Mouse (Mus musculus): Measurements from ENCODE around the gene Pacs2. TPM values are rescaled to one million over a fixed set of nuclear protein-coding genes. Genes with fewer than 3 reads are reported as not detected.

Pacs2 gene
- total RNA-seq, 1 experiment from 2014 or later: 17.2 TPM

DNA sequence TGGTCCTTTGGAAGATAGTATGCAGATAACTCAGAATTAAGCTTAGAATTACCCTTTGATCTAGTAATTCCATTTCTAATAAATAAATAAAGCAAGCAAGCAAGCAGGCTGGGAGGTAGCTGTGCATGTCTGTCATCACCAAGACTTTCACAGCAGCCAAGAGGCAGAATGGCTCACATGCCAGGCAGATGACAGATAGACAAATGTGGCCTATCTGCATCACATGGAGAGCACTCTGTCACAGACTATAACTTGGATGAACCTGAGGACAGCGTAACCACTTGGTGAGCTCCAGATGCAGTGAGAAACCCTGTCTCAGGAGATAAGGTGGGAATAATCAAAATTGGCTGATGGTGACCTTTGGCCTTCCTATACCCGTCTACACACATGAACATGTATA, 20.8 kb downstream of the Pacs2 start:
- no peak for ATAC-seq (ENCODE audit: extremely low read depth, insufficient number of reproducible peaks, low FRiP score, poor library complexity, severe bottlenecking)

DNA sequence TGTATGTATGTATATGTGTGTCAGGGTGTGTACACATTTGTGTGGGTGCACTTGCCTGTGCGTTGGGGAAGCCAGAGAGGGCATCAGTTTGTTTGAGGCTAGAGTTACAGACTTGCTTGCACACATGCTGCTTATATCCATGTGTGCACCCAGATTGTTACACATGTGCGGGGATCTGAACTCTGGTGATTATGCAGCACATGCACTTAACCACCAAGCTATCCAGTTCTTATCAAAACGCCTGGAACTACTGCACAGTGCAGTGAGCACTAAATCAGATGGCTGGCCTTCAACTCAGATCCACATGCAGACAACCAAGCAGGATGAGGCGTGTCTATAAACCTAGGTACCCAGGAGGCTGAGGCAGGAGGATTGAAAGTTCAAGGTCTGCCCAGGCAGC, 22.7 kb downstream of the Pacs2 start:
- ATAC-seq (ENCODE audit: extremely low read depth, insufficient number of reproducible peaks, low FRiP score, poor library complexity, severe bottlenecking): no peak

GRCm38 (mm10) chr12:113038414-113038813, 24.1 kb downstream of the Pacs2 start:
- ATAC-seq (ENCODE audit: extremely low read depth, insufficient number of reproducible peaks, low FRiP score, poor library complexity, severe bottlenecking): no peak

DNA sequence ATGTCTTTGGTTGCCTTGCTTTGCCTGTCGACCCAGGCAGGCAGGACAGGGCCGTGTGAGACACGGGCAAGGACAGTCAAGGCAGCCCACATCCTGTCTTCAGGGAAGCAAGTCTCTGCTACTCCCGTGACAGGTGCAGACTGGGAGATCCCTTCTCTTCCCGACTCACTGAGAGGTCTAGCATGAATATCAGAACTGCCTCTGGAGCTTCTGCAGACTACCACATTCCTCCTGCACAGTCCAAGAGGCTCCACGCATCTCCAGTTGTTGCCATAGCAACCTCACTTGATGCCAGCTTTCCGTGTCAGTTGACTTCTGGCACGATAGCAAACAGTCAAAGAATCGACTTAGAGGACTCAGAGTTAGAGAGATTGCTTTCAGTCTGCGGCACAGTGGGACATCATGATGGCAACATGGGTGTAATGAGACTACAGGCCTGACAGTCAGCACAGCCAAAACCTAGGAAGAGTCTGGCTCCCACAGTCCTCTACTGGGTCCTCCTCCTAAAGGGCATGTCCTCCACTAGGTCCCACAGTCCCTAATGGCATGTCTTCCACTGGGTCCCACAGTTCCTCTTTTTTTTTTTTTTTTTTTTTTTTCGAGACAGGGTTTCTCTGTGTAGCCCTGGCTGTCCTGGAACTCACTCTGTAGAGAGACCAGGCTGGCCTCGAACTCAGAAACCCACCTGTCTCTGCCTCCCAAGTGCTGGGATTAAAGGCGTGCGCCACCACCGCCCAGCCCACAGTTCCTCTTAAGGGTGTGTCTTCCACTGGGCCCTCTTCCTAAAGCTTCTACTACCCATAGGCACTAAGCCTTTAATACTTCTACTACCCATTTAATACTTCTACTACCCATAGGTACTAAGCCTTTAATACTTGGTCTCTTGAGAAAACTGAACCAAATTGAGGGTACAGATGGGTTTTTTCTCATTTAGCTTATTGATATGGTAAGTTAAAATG, 27.5 kb downstream of the Pacs2 start:
- ATAC-seq (ENCODE audit: extremely low read depth, insufficient number of reproducible peaks, low FRiP score, poor library complexity, severe bottlenecking): no peak

GRCm38 (mm10) chr12:113042543-113042942, 28.2 kb downstream of the Pacs2 start:
- no peak for ATAC-seq (ENCODE audit: extremely low read depth, insufficient number of reproducible peaks, low FRiP score, poor library complexity, severe bottlenecking)

DNA sequence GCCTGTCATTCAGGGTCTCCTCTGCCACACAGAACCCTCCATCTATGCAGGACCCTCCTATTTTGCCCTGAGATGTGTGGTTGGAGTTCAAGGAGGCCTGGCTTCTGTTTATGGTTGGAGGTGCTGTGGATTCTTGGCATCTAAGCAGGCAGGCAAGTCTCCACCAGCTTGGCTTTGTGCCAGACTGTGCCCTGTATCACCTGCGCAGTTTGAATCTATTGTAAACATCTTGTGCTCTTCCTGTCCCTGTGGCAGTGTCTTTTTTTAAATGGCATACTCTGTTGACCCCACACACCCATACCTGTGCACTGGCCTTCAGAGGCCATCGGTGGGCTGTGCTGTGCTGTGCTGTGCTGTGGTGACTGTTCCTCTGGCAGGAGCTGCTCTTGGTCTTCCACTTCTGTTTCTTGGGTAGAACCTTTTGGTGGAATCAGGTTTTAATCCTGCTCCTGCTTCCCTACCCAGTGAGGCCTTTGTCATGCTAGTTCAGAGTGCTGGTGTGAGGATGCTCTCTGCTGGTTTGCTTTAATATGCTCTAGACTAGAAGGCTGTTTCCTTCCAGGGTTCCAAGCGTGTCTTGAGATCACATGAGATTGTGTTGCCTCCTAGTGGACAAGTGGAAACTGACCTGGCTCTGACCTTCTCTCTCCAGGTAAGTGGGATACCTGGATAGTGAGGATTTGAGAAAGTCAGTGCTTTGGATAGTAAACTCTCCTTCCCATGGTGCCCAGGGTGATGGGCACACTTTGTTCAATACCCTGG, 30.8 kb downstream of the Pacs2 start:
- ATAC-seq (ENCODE audit: extremely low read depth, insufficient number of reproducible peaks, low FRiP score, poor library complexity, severe bottlenecking): no peak

DNA sequence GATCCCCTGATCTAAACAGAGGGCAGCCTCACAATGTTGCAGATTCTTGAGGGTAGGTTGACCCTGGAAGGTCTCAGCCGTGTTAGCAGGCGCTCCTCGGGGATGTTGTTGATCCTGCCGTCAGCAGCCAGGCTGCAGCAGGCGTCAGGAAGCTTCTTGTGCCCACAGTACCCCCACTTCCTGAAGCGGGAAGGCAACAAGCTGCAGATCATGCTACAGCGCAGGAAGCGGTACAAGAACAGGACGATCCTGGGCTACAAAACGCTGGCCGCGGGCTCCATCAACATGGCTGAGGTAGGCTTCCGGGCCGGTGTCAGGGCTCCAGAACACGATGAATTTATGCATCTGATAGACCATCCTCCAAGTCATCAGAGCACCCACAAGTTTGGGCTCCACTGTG, 32.6 kb downstream of the Pacs2 start:
- ATAC-seq (ENCODE audit: extremely low read depth, insufficient number of reproducible peaks, low FRiP score, poor library complexity, severe bottlenecking): no peak

DNA sequence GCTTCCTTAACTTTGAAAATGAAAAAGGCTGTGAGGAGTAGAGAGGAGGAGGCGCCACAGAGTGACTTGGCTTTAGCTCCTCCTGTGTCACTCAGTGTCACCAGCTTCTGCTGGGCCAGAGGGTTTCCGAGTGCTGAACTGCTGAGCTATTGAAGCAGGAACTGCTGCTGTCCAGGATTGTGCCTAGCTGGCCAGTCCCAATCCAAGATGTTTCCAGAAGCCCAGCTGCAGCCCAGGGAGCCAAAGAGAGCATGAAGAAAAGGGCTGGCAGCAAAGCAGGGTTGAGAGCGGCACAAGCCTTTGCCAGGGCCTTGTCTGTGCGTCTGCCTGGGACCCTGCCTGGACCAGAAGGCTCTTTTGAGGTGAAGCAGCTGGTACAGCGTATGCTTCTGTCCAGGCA, 33.8 kb downstream of the Pacs2 start:
- ATAC-seq (ENCODE audit: extremely low read depth, insufficient number of reproducible peaks, low FRiP score, poor library complexity, severe bottlenecking): no peak

DNA sequence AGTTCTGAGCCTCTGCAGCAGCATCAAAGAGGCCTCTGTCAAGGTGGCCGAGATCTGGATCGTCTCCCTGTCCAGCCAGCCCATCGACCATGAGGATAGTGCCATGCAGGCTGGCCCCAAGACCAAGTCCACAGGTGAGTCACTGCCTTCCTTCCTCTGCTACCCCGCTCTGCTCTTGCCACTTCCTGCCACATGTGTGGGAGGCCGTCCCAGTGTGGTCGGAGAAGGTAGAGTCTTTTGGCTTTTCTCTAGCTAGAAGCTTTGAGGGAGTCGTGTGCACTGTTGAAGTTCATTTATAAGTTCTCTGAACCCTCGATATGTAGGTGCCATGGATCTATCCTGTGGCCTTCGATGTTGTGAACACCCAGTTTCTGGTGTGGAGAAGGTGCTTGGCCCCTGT, 35.5 kb downstream of the Pacs2 start:
- ATAC-seq (ENCODE audit: extremely low read depth, insufficient number of reproducible peaks, low FRiP score, poor library complexity, severe bottlenecking): 0 out of 2 replicates have a peak, but pooled peaks have one; percentile 4

DNA sequence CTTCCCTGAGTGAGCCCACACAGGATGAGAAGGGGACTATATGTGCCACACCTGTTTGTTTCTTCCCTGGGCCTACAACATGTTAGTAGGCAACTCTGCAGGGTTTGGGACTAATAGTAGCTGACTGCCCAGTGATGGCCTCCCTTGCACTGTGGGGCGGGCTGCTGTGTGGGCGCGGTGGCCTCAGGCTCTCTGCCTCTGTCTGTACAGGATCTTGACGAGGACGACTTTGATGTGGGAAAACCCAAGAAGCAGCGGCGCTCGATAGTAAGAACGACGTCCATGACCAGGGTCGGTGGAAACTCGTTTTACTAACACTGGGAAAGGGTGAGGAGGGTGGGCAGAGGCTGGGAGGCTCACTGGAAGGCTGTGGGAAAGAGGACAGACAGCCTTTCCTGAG, 36.4 kb downstream of the Pacs2 start:
- no peak for ATAC-seq (ENCODE audit: extremely low read depth, insufficient number of reproducible peaks, low FRiP score, poor library complexity, severe bottlenecking)

GRCm38 (mm10) chr12:113051628-113052403, 37.5 kb downstream of the Pacs2 start:
- no peak for ATAC-seq (ENCODE audit: extremely low read depth, insufficient number of reproducible peaks, low FRiP score, poor library complexity, severe bottlenecking)

DNA sequence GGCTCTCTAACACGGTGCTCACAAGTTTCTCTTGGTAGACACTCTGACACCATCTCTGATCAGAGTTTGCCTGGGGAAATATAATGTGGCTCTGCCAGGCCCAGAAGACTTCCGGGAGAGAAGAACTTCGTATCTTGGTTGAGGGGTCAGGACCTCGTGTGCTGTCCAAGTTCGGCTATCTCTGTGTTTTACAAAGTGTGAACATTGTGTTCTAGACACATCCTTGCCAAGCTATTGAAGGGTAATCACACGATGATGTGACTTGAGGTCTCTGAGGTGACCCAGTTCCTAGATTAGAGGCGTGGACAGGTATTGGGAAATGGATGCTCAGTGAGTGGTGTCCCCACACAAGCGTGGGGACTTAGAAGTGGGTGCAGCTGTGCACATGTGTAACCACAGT, 41.8 kb downstream of the Pacs2 start:
- no peak for ATAC-seq (ENCODE audit: extremely low read depth, insufficient number of reproducible peaks, low FRiP score, poor library complexity, severe bottlenecking)

DNA sequence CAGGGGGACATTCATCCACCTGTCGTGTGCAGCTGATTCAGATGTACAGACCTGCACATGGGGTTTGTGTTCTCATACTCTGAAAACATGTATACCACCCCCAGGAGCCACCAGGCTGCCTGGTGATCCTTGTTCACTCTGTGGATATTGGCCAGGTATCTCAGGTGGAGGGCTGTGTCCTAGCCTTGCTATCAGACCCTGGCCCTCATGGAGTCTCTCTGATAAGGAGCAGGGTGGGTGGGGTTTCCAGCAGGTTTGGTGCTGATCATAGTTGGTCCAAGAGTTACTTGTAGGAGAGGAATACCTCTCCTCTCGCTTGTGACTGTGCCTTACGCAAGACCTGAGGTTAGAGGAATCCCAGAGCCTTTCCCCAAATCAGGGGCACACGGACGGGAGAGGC, 45.9 kb downstream of the Pacs2 start:
- ATAC-seq (ENCODE audit: extremely low read depth, insufficient number of reproducible peaks, low FRiP score, poor library complexity, severe bottlenecking): no peak

GRCm38 (mm10) chr12:113061606-113062005, 47.3 kb downstream of the Pacs2 start:
- no peak for ATAC-seq (ENCODE audit: extremely low read depth, insufficient number of reproducible peaks, low FRiP score, poor library complexity, severe bottlenecking)

- ATAC-seq (ENCODE audit: extremely low read depth, insufficient number of reproducible peaks, low FRiP score, poor library complexity, severe bottlenecking): no peak
Observed at GRCm38 (mm10) chr12:113062201-113062600, 47.9 kb downstream of the Pacs2 start.

DNA sequence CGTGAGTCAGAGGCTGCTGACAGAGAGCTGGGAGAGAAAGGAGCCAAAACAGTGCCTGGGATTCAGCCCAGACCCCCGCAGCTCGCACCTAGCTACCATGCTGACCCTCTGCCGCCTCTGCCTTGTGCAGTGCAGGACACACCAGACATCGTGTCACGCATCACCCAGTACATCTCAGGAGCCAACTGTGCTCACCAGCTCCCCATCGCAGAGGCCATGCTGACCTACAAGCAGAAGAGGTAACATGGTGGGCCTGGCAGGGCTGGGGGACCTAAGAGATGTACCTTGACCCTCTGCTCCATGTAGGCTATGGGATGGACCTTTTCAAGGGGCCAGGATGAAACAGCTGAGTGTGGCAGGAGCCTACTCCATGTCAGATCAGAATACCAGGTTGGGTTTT, 49.4 kb downstream of the Pacs2 start:
- no peak for ATAC-seq (ENCODE audit: extremely low read depth, insufficient number of reproducible peaks, low FRiP score, poor library complexity, severe bottlenecking)

DNA sequence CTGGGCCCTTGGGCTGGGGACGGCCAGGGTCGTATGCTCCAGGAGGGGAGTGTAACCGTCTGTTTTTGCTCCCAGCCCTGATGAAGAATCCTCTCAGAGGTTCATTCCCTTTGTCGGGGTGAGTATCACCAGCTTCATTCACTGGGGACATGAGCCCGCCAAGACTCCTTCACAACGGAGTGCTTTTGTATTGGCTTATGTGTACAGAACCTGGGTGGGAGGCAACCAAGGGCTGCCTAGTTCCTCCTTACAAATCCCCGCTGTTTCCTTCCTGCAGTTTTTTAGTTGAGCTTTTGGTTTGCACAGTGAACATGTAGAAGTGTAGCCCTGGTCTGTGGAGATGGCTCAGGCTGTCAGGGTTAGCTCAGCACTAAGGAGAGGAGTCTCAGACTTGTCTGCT, 53.7 kb downstream of the Pacs2 start:
- no peak for ATAC-seq (ENCODE audit: extremely low read depth, insufficient number of reproducible peaks, low FRiP score, poor library complexity, severe bottlenecking)

DNA sequence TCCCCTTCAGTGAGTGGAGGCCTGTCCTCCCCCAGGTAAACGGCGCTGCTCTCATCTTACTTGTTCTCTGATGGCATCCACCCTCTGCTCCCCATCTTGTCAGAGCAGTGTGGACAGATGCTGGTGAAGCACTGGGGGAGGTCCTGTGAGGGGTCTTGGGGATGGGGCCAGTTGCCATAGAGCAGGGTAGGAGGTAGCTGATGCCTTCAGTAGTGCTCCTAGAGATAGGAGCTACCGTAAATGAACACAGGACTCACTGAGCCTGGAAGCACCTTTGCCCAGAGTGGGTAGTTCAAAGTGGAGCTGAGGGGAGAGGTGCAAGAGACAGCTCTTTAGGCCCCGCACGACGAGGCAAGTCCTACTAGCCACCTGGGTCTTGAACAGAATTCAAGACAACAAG, 55.1 kb downstream of the Pacs2 start:
- no peak for ATAC-seq (ENCODE audit: extremely low read depth, insufficient number of reproducible peaks, low FRiP score, poor library complexity, severe bottlenecking)

DNA sequence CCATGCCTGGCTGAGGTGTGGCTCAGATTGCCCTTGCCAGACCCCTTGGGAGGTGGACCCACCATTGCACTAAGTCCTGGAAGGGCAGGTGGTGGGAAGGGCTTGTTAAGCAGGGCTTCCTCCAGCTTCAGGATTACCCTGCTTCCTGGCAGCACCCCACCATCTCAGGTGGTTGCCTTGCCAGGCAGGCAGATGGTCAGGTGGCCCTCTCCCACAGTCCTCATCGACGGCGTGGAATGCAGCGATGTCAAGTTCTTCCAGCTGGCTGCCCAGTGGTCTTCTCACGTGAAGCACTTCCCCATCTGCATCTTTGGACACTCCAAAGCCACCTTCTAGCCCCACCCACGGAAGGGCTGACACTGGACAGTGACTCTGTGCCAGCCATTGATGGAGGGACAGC, 57.0 kb downstream of the Pacs2 start:
- ATAC-seq (ENCODE audit: extremely low read depth, insufficient number of reproducible peaks, low FRiP score, poor library complexity, severe bottlenecking): no peak

Measured in neutrophil, adult 5-6 weeks (primary cell).